Comparison of ENCODE assay signal across 10 mouse cellular contexts in genomic region chr17:25783861-25784574, GRCm38 (mm10). TPM values are rescaled to one million over a fixed set of nuclear protein-coding genes. Genes with fewer than 3 reads are reported as not detected.
DNase-seq lines count a peak whose midpoint lies in the region; ATAC-seq and TF ChIP-seq lines count a peak whose summit lies in the region.
"Had no signal": no experiment of that assay in that cellular context is flagged by ENCODE, and none has a peak within 500 bp of the region (broad histone marks: within the 10 kb centered on the region; RNA-seq: fewer than 3 reads in every experiment).

No protein-coding gene starts in this region.

- H3K4me2 ChIP-seq in liver, embryonic 11.5 days = peak overlapping the region; percentile 92
- peak overlapping the region; percentile 71 for H3K4me2 ChIP-seq in forebrain, embryonic 11.5 days (ENCODE audit: low read depth, low read length, severe bottlenecking)

- no peak for TF ChIP-seq CTCF in olfactory bulb, adult 2 months (IDR thresholded peaks at IDR 0.05; ENCODE audit: insufficient read depth, low read depth, low read length)

- H3K4me3 ChIP-seq in liver, embryonic 11.5 days (ENCODE audit: low read depth, low read length) = peak overlapping the region; percentile 73
- H3K4me3 ChIP-seq in forebrain, embryonic 11.5 days (ENCODE audit: low read depth, low read length) = peak overlapping the region; percentile 69
- H3K4me3 ChIP-seq in limb, embryonic 10.5 days = peak overlapping the region; percentile 79
- peak overlapping the region; percentile 64 for H3K4me3 ChIP-seq in olfactory bulb, adult 2 months (ENCODE audit: insufficient read depth, low read depth, low read length)

- DNase-seq in liver, embryonic 11.5 days (ENCODE audit: low spot score) = no peak
- no peak for DNase-seq in liver
- DNase-seq in forebrain, embryonic 11.5 days (ENCODE audit: low spot score) = no peak
- DNase-seq in limb, embryonic 10.5 days (ENCODE audit: low spot score) = no peak
- no peak for DNase-seq in right cerebral cortex, postnatal 4 days
- DNase-seq in testis, postnatal 14 days (ENCODE audit: low spot score) = no peak
- no peak for DNase-seq in gastrocnemius, postnatal 14 days
- DNase-seq: thymus, postnatal 36 days had no signal

- no peak for TF ChIP-seq POLR2A in olfactory bulb, adult 2 months (IDR thresholded peaks at IDR 0.05; ENCODE audit: insufficient read depth, low read depth, low read length)

- H3K9ac ChIP-seq in liver, embryonic 11.5 days (ENCODE audit: low read depth, low read length) = peak overlapping the region; percentile 76
- H3K9ac ChIP-seq in forebrain, embryonic 11.5 days (ENCODE audit: low read length) = peak overlapping the region; percentile 80

- no peak overlapping the region for H3K27ac ChIP-seq in liver, embryonic 11.5 days (ENCODE audit: low read depth, low read length)
- no peak overlapping the region for H3K27ac ChIP-seq in forebrain, embryonic 11.5 days (ENCODE audit: low read depth, low read length)
- H3K27ac ChIP-seq in limb, embryonic 10.5 days = peak overlapping the region; percentile 95
- H3K27ac ChIP-seq in olfactory bulb, adult 2 months (ENCODE audit: insufficient read depth, low read depth, low read length) = no peak overlapping the region

- ATAC-seq in liver, embryonic 11.5 days (replicated peaks; ENCODE audit: low FRiP score) = no peak
- no peak for ATAC-seq in forebrain, embryonic 11.5 days (replicated peaks; ENCODE audit: low FRiP score)

- H3K4me1 ChIP-seq in liver, embryonic 11.5 days (replicated peaks; ENCODE audit: control insufficient read depth, insufficient read depth, low read length) = peaks cover 9% of the 10 kb centered on the region
- peaks cover 10% of the 10 kb centered on the region for H3K4me1 ChIP-seq in forebrain, embryonic 11.5 days (replicated peaks; ENCODE audit: control insufficient read depth, insufficient read depth, low read length)
- H3K4me1 ChIP-seq in limb, embryonic 10.5 days = peaks cover 30% of the 10 kb centered on the region
- H3K4me1 ChIP-seq in olfactory bulb, adult 2 months (ENCODE audit: control insufficient read depth, insufficient read depth, low read length) = peaks cover 15% of the 10 kb centered on the region

- H3K27me3 ChIP-seq in liver, embryonic 11.5 days (replicated peaks; ENCODE audit: control insufficient read depth, insufficient read depth, low read length) = no peaks in the 10 kb centered on the region
- no peaks in the 10 kb centered on the region for H3K27me3 ChIP-seq in forebrain, embryonic 11.5 days (ENCODE audit: control insufficient read depth, insufficient read depth, low read length)
- H3K27me3 ChIP-seq in limb, embryonic 10.5 days (ENCODE audit: low read depth, poor library complexity, severe bottlenecking) = no peaks in the 10 kb centered on the region

- 82% methylated on average over 15 of the region's 15 CpGs for whole genome bisulfite sequencing in liver, embryonic 11.5 days
- WGBS in forebrain, embryonic 11.5 days = 87% methylated on average over 15 of the region's 15 CpGs
- 86% methylated on average over 15 of the region's 15 CpGs for WGBS in limb, embryonic 10.5 days
- WGBS in olfactory bulb, adult 2 months = 65% methylated on average over 15 of the region's 15 CpGs

- peaks cover 24% of the 10 kb centered on the region for H3K36me3 ChIP-seq in liver, embryonic 11.5 days (ENCODE audit: control insufficient read depth, insufficient read depth, low read length)
- no peaks in the 10 kb centered on the region; the same call in none of the 2 replicates for H3K36me3 ChIP-seq in forebrain, embryonic 11.5 days (ENCODE audit: control insufficient read depth, insufficient read depth, low read length)
- H3K36me3 ChIP-seq in limb, embryonic 10.5 days = peaks cover 68% of the 10 kb centered on the region

- no peaks in the 10 kb centered on the region for H3K9me3 ChIP-seq in liver, embryonic 11.5 days (ENCODE audit: control insufficient read depth, low read length)
- H3K9me3 ChIP-seq in forebrain, embryonic 11.5 days (ENCODE audit: control insufficient read depth, low read length) = no peaks in the 10 kb centered on the region
- H3K9me3 ChIP-seq in limb, embryonic 10.5 days (replicated peaks) = no peaks in the 10 kb centered on the region

- intact Hi-C loops in gastrocnemius, postnatal 14 days (cut with DNase I; ENCODE audit: low total_unique reads) = no loop called here

RNA-seq across cellular contexts. Expression of gene Haghl, which starts 1.5 kb away (rescaled TPM):
- 22.7 and 25.0 TPM in 2 replicates for polyA plus RNA-seq in liver, embryonic 11.5 days (2014; fragmentation: Nextera tagmentation; extraction: Ambion mirVana)
- 75.0 and 76.1 TPM in 2 replicates for polyA plus RNA-seq in forebrain, embryonic 11.5 days (2014; fragmentation: Nextera tagmentation; extraction: Ambion mirVana)
- polyA plus RNA-seq in limb, embryonic 10.5 days (2016; fragmentation: Nextera tagmentation; extraction: Ambion mirVana) = 59.7 and 80.7 TPM in 2 replicates
- not detected in 2 replicates for polyA plus RNA-seq in olfactory bulb, adult 2 months (2012; ENCODE audit: insufficient read depth, insufficient read length, low replicate concordance, missing spikeins)
- total RNA-seq in gastrocnemius, postnatal 14 days (2021) = 10 to 100 TPM; 13.9 to 16.1 TPM

RNA-seq across cellular contexts. Expression of gene Ccdc78, which starts 2.4 kb away (rescaled TPM):
- polyA plus RNA-seq in liver, embryonic 11.5 days (2014; fragmentation: Nextera tagmentation; extraction: Ambion mirVana) = 0.25 and 0.33 TPM in 2 replicates
- polyA plus RNA-seq in forebrain, embryonic 11.5 days (2014; fragmentation: Nextera tagmentation; extraction: Ambion mirVana) = 0.25 and 0.47 TPM in 2 replicates
- polyA plus RNA-seq in limb, embryonic 10.5 days (2016; fragmentation: Nextera tagmentation; extraction: Ambion mirVana) = 0.44 and 0.50 TPM in 2 replicates
- polyA plus RNA-seq in olfactory bulb, adult 2 months (2012; ENCODE audit: insufficient read depth, insufficient read length, low replicate concordance, missing spikeins) = not detected in 2 replicates
- not detected for total RNA-seq in gastrocnemius, postnatal 14 days (2021)
- total RNA-seq: hematopoietic stem cell, adult 5-6 weeks had no signal

RNA-seq across cellular contexts. Expression of gene Fam173a, which starts 8.7 kb away (rescaled TPM):
- 83.7 and 83.8 TPM in 2 replicates for polyA plus RNA-seq in liver, embryonic 11.5 days (2014; fragmentation: Nextera tagmentation; extraction: Ambion mirVana)
- polyA plus RNA-seq in forebrain, embryonic 11.5 days (2014; fragmentation: Nextera tagmentation; extraction: Ambion mirVana) = 69.0 and 71.0 TPM in 2 replicates
- polyA plus RNA-seq in limb, embryonic 10.5 days (2016; fragmentation: Nextera tagmentation; extraction: Ambion mirVana) = 55.6 and 63.3 TPM in 2 replicates
- polyA plus RNA-seq in olfactory bulb, adult 2 months (2012; ENCODE audit: insufficient read depth, insufficient read length, low replicate concordance, missing spikeins) = not detected in 2 replicates
- 10 to 100 TPM; 36.1 to 37.9 TPM for total RNA-seq in gastrocnemius, postnatal 14 days (2021)

RNA-seq across cellular contexts. Expression of gene Narfl, which starts 10.4 kb away (rescaled TPM):
- 28.4 and 29.9 TPM in 2 replicates for polyA plus RNA-seq in liver, embryonic 11.5 days (2014; fragmentation: Nextera tagmentation; extraction: Ambion mirVana)
- 24.0 and 24.5 TPM in 2 replicates for polyA plus RNA-seq in forebrain, embryonic 11.5 days (2014; fragmentation: Nextera tagmentation; extraction: Ambion mirVana)
- polyA plus RNA-seq in limb, embryonic 10.5 days (2016; fragmentation: Nextera tagmentation; extraction: Ambion mirVana) = 21.2 and 26.8 TPM in 2 replicates
- polyA plus RNA-seq in olfactory bulb, adult 2 months (2012; ENCODE audit: insufficient read depth, insufficient read length, low replicate concordance, missing spikeins) = not detected in 2 replicates
- total RNA-seq in gastrocnemius, postnatal 14 days (2021) = 10 to 100 TPM; 27.7 to 28.8 TPM

RNA-seq across cellular contexts. Expression of gene AC134908.4, which starts 11.4 kb away (rescaled TPM):
- not detected in 2 replicates for polyA plus RNA-seq in liver, embryonic 11.5 days (2014; fragmentation: Nextera tagmentation; extraction: Ambion mirVana)
- not detected in 2 replicates for polyA plus RNA-seq in forebrain, embryonic 11.5 days (2014; fragmentation: Nextera tagmentation; extraction: Ambion mirVana)
- polyA plus RNA-seq in limb, embryonic 10.5 days (2016; fragmentation: Nextera tagmentation; extraction: Ambion mirVana) = 0.76 TPM in 1 of 2 replicates, not detected in the other
- not detected in 2 replicates for polyA plus RNA-seq in olfactory bulb, adult 2 months (2012; ENCODE audit: insufficient read depth, insufficient read length, low replicate concordance, missing spikeins)
- total RNA-seq in gastrocnemius, postnatal 14 days (2021) = not detected
- total RNA-seq: hematopoietic stem cell, adult 5-6 weeks had no signal

Comparison
In these comparisons a context has a peak if more than half of its experiments do, and no peak if none do; other contexts are left out.
1. RNA of gene Fam173a, which starts 8.7 kb away (polyA plus RNA-seq): 83.7 to 83.8 TPM in liver, embryonic 11.5 days, 69.0 to 71.0 TPM in forebrain, embryonic 11.5 days and 55.6 to 63.3 TPM in limb, embryonic 10.5 days; not detected in olfactory bulb, adult 2 months; every median in the first group is over 10 times any median in the second.
2. Peak in every context shown above with its lines, with median percentiles within 50 percentile points of each other: H3K4me3 ChIP-seq.